Mouse (Mus musculus): Measurements from ENCODE around the gene 2310007B03Rik.

2310007B03Rik gene

DNA sequence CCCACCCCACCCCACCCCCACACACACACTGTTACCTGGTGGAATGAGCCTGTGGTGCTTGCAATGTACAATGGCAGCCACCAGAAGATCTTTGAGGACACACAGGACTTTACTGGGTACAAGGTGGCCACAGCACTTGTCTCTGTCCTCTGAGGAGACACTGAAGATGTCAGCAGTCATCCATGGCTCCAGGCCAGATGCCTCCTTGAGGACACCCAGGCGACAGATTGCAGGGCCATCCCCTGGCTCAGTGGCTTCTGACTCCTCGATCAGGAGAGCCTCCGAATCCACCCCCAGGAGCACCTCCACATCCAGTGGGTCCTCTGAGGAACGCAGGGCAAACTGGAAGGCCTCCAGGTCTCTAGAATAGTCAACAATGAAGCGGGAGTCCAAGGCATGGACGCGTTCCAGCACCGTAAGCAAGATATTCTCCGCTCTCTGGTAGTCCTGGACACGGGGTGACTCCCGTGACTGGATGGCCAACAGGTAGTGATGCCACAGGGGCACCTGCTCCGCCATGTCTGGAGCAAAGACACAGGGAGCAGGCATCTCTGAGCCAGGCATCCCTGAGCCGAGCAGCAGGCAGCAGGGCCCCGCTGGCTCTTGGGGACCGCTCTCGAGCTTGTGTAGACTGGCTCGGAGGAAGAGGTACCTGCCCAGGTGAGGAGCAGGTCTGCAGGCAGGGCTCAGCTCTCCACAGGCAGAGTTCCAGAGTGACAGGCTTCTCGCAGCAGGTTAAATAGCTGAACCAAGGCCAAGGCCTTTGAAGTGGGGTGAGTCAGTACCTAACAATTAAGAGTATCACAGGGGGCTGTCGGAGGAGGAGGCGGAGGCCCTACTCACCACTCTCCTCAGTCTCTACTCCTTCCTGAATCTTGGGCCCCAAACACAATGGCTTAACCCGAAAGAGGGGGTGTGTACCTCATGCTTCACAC is 915 bp downstream of the 2310007B03Rik start:
- peak; percentile 24 for DNase-seq

DNA sequence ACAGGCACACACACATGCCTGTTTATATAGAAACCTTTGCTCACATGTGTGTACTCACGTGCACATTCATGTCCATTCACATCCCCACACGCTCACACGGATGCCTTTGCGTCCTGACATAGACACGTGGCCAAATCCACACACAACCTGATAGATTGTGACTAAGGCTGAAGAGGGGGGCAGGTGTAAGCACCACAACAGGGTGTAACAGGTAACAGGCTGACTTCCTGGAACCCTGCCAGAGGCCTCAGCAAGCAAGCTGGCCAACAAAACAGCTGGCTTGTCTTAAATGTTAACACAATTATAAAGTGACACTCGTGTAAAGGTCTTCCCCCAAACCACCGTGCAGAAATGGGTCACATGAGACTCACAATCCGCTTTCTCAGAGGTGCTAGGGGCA is 1.8 kb downstream of the 2310007B03Rik start:
- DNase-seq, result peak; percentile 20

DNA sequence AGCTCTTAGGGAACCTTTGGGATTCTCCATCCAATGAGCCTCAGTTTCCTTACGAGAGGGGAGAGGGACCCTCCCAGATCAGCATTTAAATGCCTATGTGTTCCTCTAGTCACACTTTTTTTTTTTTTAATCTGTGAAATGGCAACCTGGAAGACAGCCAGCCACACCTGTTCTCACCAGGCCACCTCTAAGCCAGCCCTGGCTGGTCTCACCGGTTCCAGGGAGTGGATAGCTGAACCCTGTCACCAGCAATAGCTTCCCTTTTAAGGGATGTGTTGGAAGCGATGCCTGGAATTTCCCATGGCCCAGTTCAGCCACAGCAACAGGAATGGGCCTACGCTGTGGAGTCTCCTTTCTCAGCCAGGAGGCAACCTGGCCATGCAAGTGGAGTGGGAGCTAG is 3.2 kb downstream of the 2310007B03Rik start:
- DNase-seq, result peak; percentile 60

DNA sequence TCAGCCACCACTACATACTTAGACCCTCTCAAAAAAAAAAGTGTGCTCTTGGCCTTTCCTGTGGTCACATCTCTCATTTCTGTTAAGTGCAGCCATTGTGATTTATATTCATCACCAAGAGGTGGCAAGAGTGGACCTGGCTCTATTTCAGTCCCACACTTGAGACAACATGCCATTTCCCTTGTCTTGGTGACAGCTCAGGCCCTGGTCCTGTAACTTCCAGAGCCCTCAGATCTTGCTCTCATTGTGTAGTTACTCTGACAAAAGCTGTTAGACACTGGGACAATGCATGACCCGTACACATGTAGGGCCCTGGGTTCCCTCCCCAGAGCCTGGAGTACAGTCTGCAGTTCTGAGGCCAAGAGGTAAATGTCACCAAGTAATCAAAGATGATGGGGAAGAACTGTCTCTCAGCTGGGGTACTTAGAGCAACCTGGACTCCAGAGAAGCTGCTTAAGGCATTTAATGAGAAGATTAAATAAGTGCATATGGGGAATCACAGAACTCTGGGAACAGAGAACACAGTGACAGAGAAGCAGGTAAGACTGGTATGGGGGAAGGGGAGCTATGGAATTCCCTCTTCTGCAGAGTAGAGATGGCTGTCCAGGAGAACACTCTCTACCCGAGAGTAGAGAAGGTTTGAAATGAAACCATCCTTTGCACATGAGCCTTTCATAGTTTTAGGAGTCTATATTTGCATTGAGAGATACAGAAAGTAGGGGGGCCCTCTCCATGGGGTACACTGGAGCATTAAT is 9.7 kb downstream of the 2310007B03Rik start:
- no peak for DNase-seq

DNA sequence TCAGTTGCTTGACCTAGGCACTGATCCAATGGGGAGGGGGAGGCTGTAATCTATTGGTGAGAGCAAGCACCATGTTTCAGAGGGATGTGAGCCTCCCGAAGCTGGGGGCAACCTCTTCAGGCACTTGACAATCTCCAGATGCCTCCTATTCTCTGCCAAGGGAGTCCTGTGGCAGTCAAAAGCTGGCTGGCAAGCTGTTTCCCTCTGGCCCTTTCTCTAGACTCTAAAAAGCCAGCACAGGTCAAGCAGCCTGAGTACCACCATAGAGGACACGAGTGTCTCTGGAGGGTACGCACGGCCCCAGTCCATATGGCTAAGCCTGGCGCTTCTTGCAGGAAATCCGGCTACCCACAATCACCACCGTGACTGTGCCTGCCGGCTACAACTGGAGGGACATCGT is 16.6 kb downstream of the 2310007B03Rik start:
- DNase-seq, result no peak

DNA sequence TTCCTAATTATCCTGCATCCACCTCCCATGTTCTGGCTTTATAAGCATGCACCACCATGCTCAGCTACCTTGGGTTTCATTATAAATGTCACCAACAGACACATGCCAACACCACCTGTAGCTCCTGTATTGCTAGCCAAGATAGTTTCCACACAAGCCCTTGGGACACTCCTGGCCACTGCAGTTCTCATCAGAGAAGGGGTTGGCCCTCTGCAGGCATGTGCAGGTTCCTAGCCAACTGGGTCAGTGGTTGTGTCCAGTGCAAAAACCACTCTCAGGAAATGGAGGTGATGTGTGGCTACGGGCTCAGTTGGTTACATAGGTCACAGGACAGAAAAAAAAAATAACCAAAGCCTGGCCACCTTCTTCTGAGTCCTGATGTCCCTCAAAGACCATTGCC is 17.9 kb downstream of the 2310007B03Rik start:
- no peak for DNase-seq

DNA sequence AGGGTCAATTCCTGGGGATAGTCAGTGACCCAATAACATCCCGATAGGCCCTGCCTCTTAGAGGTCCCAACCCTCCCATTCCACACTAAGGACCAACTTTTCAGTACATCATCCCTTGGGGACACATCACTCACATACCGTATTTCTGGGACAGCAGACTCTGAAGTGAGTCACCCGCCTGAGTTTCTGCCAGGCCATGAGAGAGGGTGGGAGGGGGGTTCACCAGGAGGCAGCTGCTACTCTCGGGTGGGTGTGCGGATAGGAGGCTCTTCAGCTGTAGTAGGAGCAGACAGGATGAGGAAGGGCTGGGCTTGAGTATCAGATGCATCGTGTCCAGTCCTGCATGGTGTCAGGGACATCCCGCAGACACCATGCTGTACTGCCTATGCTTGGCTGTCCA is 21.0 kb downstream of the 2310007B03Rik start:
- no peak for DNase-seq

DNA sequence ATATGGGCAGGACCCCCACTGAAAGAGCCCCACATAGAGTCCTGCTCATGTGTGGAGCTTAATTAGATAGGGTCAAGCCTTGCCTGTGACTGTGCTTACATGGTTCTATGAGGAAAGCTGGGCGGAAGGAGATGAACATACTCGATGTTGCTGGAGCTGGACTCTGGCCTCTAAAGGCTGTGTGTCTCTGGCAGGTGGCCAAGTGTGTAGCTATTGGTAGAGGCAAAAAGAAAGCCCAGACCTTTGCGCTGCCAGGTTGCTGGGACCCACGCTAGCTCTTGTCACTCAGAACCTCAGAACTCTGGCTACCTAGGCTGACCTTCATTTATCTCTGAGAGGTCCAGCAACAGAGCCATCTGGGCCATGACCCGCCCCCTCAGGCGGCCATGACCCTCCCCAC is 22.2 kb downstream of the 2310007B03Rik start:
- peak; percentile 71 for DNase-seq

DNA sequence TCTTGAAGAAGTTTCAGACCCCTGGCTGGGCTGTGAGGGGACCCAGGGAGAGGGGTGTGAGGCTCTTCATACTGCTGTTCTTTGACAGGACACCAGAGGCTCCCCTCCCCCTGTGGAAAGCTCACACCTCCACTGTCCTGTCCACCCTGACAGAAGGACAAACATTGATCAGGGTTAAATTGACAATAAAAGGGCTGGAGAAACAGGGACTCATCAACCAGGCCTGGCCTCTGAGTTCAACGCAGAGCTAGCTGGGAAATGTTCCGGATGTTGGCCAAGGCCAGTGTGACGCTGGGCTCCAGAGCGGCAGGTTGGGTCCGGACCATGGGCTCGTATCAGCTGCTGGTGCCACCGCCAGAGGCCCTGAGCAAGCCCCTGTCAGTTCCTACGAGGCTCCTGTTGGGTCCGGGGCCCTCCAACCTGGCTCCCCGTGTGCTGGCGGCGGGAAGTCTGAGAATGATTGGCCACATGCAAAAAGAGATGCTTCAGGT is 25.7 kb downstream of the 2310007B03Rik start, which contains the start of gene Agxt:
Agxt (plus strand) TSS at position 205 of the 491 bp plus-strand sequence.
- DNase-seq, result no peak

DNA sequence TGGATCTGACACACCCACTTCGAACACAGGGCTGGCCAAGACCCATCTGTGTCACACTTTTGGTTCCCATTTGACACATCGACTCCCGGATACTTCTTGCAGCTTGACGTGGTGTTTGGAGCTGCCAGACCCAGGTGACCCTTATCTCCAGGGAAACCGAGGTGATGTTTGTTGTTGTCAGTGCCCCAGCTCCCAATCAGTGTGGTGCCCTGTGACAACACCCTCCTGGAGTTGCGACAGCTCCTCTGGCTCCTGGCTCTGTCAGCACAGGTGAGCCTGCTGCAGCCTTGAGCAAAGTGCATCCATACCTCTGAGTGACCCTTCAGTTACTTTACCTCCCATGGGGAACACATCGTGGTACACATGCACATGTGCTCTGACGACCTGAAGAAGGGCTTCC is 28.1 kb downstream of the 2310007B03Rik start:
- DNase-seq, result no peak

DNA sequence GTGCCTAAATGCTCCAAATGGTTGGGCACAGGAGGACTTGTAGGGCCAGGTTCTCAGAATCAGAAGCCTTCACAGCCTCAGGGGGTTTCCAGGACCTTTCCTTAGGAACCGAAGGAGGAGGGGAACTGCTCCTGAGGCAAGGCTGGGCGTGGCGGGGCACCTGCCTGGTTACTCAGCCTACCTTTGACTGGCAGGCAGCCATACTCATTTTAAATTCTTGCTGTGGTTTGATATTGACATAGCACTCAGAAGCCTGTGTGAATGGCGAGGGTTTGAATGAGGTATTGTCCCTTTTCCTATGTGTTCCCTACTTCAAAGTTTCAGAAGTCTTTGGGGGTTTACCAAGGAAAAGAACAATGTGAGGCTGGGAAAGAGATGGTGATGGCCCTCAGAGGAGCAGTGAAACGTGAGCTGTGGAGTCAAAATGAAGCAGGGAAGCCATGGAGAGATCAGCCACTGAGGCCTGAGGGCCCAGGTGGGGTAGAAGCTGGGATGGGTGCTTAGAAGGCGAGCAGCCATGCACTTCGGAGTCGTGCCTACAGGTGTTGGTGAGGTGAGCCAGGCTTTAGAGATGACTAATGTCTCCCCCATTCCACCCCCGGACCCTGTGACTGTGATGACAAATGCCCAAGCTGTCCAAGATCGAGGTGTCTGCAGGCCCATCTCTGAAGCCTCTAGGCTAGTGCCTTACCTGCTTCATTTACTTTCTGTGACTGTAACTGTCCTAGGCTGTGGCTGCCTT is 30.3 kb downstream of the 2310007B03Rik start:
- DNase-seq, result peak; percentile 19

DNA sequence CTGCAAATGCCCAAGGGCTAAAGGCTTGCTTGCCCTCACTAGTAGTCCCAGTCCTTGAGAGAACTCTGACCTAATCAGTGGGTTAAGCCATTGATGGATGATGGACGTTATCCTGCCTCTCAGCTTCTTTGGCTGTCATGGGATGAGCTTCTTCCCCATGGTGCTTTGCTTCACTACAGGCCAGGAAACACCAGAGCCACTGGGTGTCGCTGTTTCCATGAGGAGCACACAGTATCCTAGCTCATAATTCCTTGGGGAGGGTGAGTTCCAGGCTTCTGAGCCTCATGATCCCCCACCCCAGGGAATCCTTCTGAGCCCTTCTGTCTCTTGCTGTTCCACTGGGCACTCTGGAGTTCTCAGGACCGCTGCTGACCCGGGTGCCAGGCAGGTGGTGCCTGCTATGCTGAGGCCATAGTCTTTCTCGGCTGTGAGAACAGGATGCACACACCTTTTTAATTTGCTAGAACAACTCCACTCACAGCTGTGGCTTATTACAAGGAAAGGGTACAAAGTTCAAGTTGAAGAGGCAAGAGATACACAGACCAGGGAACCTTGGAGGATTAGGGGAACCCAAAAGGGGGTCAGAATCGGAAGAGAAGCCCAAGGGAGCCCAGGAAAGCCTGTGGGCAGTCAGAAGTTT is 31.9 kb downstream of the 2310007B03Rik start:
- peak; percentile 31 for DNase-seq

DNA sequence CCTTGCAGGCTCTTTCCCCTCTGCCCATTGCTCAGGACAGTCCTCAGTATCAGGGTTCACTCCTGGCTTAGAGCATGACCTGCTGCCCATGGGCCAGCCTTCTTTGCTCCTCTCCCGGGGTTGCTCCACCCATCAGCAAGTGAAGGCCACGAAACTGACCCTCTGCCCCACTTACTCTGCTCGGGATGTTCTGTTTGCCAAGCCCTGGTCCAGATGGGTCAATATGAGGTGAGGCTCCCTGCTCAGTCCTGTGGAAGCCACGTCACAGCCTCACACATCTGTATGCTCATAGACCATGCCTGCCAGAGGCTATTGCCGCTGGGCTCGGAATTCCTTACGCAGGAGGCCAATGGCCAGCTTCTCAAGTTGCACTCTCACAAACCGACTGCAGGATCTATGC is 32.5 kb downstream of the 2310007B03Rik start:
- DNase-seq, result no peak

DNA sequence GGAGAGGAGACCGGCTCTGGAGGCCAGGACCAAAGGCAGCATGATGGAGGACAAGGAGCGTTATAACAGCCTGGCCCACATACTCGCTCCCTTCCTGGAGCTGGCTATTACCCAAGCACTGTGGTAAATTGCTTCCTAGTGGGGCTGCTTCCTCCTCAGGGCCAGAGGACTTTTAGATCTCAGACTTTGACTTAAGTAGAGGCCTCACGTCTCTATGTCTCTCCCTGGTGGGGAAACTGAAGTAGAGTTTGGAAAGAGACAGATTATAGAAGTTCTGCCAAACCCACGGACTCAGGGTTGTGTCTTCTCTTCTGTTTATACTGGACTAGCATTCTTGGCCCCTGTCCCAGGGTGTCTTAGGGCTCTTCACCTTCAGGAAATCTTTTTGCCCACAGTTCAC is 35.5 kb downstream of the 2310007B03Rik start:
- no peak for DNase-seq

DNA sequence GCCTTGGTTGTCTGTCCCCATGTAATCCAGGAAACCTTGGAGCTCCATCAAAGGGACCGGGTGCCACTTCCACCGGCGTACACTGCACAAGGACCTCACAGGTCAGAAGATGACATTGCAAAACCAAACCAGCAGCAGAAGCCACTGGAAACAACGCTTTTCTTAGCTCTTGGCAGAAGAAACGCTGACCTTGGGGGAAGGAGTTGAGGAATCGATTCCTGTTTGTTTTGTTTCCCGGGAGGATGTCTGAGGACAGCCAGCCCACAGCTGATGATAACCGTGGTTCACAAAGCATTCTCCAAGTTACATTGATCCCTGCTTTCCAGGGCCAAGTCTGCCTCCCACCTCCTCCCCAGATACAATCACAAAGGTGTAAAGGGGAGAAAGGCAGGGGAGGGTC is 36.7 kb downstream of the 2310007B03Rik start:
- no peak for DNase-seq

DNA sequence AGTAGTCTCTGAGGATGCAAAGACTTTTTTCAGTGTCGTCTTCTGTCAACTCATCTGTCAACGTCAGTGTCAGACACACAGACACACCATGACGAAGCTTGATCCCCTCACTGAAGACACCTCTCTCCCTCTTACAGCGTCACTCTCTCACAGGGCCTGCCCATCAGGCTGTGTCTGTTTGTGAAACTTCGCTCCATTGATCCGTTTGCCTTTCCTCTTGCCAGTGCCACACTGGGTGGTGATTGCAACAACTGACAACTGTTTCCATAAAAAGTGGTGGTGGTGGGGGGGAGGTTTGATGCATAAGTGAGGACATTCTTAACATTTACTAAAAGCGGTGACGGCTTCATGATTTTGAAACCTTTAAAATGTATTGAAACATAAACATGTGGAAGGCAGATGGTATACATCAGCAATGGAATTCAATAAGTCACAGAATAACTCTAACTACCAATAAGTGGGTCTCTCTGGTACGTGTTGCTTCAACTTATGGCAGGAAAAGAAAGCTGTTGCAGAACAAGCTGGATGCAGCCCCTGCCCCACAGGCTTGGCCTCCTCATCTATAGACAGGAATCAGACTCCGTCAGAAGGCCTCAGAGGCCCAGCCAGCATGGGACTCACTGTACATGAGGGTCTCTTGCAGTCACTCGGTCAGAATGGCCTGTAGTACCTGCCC is 37.4 kb downstream of the 2310007B03Rik start:
- DNase-seq, result no peak

DNA sequence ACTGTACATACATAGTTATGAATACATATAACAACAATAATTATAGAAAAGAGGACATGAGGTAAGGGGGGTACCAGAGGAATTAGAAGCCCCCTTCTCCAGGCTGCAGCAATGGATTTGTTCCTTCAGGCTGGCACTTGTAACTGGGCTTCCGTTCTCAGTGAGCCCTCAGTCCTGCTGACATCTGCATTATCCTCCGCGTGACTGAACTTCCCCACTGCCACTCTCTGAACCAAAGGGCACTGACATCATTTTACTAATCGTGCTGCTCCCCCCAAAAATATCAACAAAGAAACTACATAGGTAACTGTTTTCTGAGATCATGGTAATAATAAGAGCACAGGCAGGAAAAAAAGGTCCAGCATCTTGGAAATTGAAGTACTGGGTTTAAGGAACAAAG is 41.9 kb downstream of the 2310007B03Rik start:
- no peak for DNase-seq

DNA sequence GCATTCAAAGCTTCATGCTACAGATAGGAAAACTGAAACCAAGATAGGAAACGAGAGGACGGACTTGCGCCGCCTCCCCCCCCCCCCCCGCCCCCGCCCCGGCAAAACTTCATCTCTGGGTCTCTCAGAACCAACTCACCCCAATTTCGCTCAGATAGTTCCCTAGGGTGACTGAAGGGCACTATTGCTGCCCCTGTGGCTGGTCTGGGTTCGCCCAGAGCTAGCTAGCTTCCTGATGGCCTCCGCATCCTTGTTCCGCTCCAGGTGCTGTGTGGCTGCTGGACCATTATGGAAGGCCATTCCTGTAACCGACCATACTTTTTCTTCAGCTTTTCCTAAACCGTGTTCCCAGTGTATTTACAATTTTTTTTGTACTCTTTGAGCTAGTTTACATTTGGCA is 45.3 kb downstream of the 2310007B03Rik start:
- DNase-seq, result no peak

DNA sequence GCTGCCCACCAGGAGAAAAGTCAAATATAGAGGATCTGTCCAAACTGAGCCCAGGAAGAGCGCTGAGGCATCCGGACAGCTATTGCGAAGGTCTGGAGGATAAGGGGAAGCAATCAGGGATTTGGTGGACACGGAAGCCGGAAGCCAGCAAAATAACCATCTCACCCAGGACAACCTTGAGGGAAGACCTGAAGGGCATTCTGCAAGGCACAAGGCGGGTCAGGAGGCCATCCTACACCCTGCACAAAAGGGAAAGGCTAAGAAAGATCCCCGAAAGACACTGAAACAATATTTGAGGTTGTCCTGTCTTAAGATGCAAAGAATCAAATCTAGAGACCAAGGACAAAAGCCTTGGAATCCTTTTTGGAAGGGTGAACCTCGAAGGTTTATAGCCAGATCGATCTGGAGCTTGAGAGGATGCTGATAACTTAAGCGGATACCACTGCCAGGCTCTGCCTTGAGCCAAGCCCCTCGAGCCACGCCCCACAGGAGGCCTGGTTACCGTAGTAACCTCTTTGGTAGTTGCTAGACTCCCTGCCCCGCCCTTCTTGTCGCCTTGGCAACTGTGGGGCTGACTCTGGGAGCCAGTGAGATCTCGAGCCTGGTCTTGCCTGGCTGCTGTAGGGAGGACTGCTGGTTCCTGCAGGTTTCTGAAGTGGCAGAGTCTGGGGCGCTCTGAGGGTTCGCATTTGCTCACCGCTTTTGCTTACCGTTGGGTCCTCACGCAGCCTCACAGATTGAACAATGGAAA is 45.9 kb downstream of the 2310007B03Rik start:
- DNase-seq, result peak; percentile 64

DNA sequence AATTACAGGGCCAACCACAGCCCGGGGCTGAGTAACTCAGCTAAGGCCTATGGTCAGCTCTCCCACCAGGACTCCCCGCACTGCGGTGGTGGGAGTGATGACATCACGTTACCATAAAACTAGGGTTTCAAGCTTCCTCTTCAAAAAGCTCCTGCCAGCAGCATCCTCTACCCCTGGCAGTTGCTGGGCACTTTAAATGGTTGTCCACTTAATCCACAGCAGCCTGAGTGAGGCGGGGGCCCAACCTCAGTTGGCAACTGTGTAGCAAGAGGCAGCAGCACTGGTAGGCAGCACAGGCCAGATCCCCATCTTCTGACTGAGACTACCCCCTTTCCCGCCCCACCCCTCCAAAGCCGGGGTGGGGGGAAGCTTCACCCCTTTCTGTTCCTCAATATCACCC is 58.0 kb downstream of the 2310007B03Rik start:
- DNase-seq, result no peak

DNA sequence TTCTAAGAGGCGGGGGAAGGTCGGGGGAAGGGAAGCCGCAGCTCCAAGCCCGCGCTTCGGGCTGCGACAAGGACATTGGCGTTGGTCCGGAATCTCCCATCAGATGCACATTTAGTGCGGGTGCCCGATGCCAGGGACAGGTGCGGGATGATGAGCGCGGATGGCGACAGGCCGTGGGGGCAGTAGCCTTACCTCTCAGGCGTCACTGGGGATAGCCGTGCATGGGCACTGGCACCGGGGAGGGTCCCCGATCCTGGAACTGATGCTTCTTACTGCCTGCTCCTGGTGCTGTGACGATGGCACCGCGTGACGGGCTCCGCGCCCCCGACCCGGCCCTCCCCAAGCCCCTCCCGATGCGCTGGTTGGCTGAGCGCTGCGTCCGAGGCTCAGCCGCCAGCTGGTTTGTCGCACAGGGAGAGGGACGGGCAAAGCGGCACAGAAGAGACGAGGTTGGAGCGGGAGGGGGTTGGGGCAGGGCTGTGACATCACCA is 59.1 kb downstream of the 2310007B03Rik start, which contains the start of gene Kif1a:
Kif1a (minus strand) TSS at position 381 of the 491 bp plus-strand sequence.
- DNase-seq, result no peak

Measured in kidney, adult 11 months (tissue).